Mouse (Mus musculus) midbrain, embryonic 12.5 days (tissue): ENCODE results near the gene Lingo1. TPM values are rescaled to one million over a fixed set of nuclear protein-coding genes. Genes with fewer than 3 reads are reported as not detected.

Source experiments
- ATAC-seq: fragments of 200-750 bp; cut with Nextera tagmentation; 2 replicates; pipeline ENCODE4 v1.8.0; 2017; ENCODE audit warnings: low read depth, moderate TSS enrichment, moderate library complexity; ENCODE audit not compliant: low FRiP score
- H3K27ac ChIP-seq: fragments of 300-500 bp; sonication (generic); replicated peaks from 2 replicates; pipeline ENCODE4 v1.5.1; 2016; ENCODE audit warnings: mild to moderate bottlenecking
- H3K27me3 ChIP-seq: fragments of 300-500 bp; sonication (generic); 2 replicates; pipeline ENCODE4 v1.6.1; 2016; ENCODE audit warnings: mild to moderate bottlenecking
- H3K36me3 ChIP-seq: fragments of 300-500 bp; sonication (generic); 2 replicates; pipeline ENCODE4 v1.6.1; 2016
- H3K4me1 ChIP-seq: fragments of 300-500 bp; sonication (generic); 2 replicates; pipeline ENCODE4 v1.6.1; 2016
- H3K4me2 ChIP-seq: fragments of 300-500 bp; sonication (generic); replicated peaks from 2 replicates; pipeline ENCODE4 v1.6.1; 2016; ENCODE audit warnings: mild to moderate bottlenecking, moderate library complexity
- H3K4me3 ChIP-seq: fragments of 300-500 bp; sonication (generic); 2 replicates; pipeline ENCODE4 v1.5.1; 2016; ENCODE audit warnings: mild to moderate bottlenecking
- H3K9ac ChIP-seq: fragments of 300-500 bp; sonication (generic); replicated peaks from 2 replicates; pipeline ENCODE4 v1.6.1; 2016; ENCODE audit warnings: mild to moderate bottlenecking, moderate library complexity
- H3K9me3 ChIP-seq: fragments of 300-500 bp; sonication (generic); 2 replicates; pipeline ENCODE4 v1.6.1; 2016; ENCODE audit warnings: mild to moderate bottlenecking
- WGBS: fragments of 180-500 bp; shearing (Covaris S2); methylation state at CpG from one replicate; pipeline ENCODE4 v1.1.7; 2016; 5-methylcytosine and 5-hydroxymethylcytosine counted together
- polyA plus RNA-seq: library from polyadenylated mRNA; unstranded; fragments of >200 nt; fragmentation: Nextera tagmentation; extraction: Ambion mirVana; gene quantifications from 2 replicates; pipeline ENCODE4 v1.2.1, GENCODE M21; 2016

Gene Lingo1
- polyA plus RNA-seq, 1 experiment from 2014 or later, result 19.6 TPM

DNA sequence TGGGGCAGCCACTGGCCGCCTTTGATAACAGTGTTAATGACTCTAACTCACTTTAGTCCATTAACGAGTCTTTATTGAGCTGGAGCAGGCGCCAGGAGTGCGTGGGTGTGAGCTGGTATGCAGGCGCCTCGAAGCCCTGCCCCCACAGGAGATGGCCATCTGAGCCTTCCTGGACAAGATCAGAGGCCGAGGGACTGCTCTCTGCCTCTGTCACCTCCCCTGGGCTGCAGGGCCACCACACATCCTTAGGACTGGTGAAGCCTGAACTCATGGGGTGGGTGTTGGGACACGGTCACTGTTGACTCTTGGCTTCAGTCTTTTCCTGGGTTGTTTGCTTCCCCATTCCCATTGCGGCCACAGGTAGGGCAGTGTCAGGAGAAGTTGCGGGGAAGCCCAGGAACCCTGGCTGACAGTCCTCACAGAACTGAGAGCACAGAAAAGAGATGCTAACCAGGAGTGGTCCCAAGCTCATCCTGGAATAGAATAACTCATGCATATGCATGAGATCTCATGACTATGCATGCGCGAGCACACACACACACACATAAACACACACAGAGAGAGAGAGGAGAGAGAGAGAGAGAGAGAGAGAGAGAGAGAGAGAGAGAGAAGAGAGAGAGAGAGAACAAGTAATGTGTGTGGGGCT, 191.3 kb downstream of the Lingo1 start:
- peak overlapping the region; percentile 66 for H3K27ac ChIP-seq
- no peak overlapping the region for H3K4me3 ChIP-seq
- no peaks in the 10 kb centered on the region for H3K9me3 ChIP-seq
- 42% methylated on average over 12 of the region's 12 CpGs for WGBS
- peak; percentile 86 for ATAC-seq
- H3K4me2 ChIP-seq, result peak overlapping the region; percentile 12; the same call in 1 of the 2 replicates
- peaks cover 20% of the 10 kb centered on the region; the same call in 1 of the 2 replicates for H3K27me3 ChIP-seq
- no peaks in the 10 kb centered on the region for H3K36me3 ChIP-seq
- H3K9ac ChIP-seq, result no peak overlapping the region
- peaks cover 47% of the 10 kb centered on the region for H3K4me1 ChIP-seq

DNA sequence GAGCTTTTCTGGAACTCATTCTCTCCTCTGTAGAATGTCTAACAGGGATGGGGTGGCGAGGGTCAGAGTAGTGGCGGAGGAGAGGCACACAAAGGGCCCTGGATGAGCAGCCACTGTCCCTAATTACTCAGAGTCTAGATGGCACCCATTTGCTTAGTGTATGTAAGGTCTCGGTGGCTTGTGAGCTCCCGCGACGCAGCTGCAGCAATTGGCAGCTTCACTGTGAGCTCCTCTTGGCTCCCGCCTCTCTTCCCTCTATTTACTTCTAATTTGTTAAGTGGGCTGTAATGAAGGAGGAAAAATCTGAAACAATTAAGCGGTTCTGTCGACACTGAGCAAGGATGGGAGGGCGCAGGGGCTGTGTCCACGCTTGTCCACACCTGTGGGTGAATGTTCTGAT, 195.6 kb downstream of the Lingo1 start:
- 67% methylated on average over 11 of the region's 11 CpGs for WGBS
- no peaks in the 10 kb centered on the region for H3K9me3 ChIP-seq
- no peak overlapping the region for H3K4me3 ChIP-seq
- ATAC-seq, result no peak
- H3K36me3 ChIP-seq, result no peaks in the 10 kb centered on the region
- H3K27ac ChIP-seq, result no peak overlapping the region
- H3K27me3 ChIP-seq, result no peaks in the 10 kb centered on the region
- H3K4me1 ChIP-seq, result peaks cover 20% of the 10 kb centered on the region
- no peak overlapping the region for H3K9ac ChIP-seq
- no peak overlapping the region for H3K4me2 ChIP-seq

DNA sequence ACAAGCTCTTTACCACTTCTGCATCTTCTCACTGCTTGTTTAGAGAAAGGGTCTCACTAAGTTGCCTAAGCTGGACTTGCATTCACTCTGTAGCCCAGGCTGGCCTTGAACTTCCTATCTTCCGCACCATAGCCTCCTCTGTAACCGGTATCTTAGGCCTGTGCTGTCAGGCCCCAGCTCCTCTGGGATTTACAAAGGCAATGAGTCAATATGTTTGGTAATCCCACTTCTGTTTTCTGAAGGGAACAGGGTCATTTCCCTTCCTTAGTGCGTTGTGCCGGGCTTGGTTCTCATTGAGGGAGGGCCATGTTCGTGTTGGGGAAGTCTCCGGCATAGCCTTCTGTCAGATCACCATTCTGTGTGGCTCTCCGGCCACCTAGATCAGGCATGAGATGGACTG, 203.6 kb downstream of the Lingo1 start:
- H3K27ac ChIP-seq, result no peak overlapping the region
- peaks cover 5% of the 10 kb centered on the region; the same call in 1 of the 2 replicates for H3K27me3 ChIP-seq
- no peak overlapping the region for H3K4me3 ChIP-seq
- H3K4me2 ChIP-seq, result no peak overlapping the region
- H3K36me3 ChIP-seq, result no peaks in the 10 kb centered on the region
- no peak for ATAC-seq
- H3K9ac ChIP-seq, result no peak overlapping the region
- no peaks in the 10 kb centered on the region for H3K9me3 ChIP-seq
- 85% methylated on average over 7 of the region's 7 CpGs for WGBS
- peaks cover 9% of the 10 kb centered on the region for H3K4me1 ChIP-seq

DNA sequence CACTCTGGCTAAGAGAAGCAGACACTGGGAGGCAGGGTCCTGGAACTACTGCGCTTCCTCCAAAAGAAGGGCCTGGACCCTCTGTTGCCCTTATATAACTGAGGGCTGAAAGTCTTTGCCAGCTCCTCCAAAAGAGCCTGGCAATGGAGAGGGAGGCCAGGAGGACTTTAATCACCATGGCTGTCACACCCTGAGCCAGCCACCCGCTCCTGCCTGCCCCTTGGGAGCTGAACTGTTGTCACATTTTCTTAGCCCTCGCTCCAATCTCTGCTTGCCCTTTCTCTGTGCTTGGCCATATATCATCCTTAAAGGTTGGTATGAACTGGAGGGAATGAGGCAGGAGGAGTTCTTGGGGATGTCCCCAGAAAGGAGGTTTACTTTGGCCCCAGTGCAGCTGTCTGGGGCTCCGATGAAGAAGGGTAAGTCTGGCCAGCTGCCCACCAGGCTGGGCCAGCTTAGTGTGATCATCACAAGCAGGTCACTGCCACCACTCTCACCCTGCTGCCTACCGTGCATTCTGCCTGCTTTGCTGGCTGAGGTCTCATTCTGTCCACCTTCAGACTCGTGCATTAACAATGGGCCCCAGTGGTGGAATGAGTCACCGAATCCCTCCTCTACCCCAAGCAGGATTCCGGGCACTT, 204.9 kb downstream of the Lingo1 start:
- Histone ChIP-seq H3K4me2 (no peak overlapping the region), H3K9ac (no peak overlapping the region), H3K4me1 (peaks cover 9% of the 10 kb centered on the region), H3K4me3 (no peak overlapping the region), H3K36me3 (no peaks in the 10 kb centered on the region), H3K27me3 (peaks cover 8% of the 10 kb centered on the region), H3K9me3 (no peaks in the 10 kb centered on the region), H3K27ac (no peak overlapping the region)
- 84% methylated on average over 8 of the region's 8 CpGs for WGBS
- ATAC-seq, result no peak

DNA sequence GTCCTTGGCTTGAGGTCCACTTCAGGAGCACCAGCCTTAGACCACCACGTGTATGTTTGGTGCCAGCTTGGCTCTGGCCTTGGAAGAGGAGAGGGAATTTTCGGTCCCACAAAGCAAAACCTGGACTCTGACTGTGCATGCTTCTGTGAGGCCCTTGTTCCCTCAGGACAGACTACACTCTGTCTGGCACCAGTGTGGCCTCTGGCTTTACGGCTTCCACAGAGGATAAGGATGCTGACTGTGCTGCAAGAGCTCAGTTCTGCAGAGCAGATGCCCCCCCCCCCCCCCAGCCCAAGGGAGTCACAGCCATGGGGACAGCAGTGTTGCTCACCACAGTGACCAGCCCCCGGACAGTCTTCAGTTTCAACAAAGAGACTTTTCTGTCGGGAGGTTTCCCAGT, 206.5 kb downstream of the Lingo1 start:
- no peak for ATAC-seq
- Histone ChIP-seq H3K4me3 (no peak overlapping the region), H3K4me2 (no peak overlapping the region), H3K9me3 (no peaks in the 10 kb centered on the region), H3K9ac (no peak overlapping the region; the same call in 1 of the 2 replicates), H3K27me3 (peaks cover 8% of the 10 kb centered on the region), H3K36me3 (no peaks in the 10 kb centered on the region), H3K27ac (no peak overlapping the region), H3K4me1 (peaks cover 16% of the 10 kb centered on the region)
- WGBS, result 47% methylated on average over 5 of the region's 5 CpGs

DNA sequence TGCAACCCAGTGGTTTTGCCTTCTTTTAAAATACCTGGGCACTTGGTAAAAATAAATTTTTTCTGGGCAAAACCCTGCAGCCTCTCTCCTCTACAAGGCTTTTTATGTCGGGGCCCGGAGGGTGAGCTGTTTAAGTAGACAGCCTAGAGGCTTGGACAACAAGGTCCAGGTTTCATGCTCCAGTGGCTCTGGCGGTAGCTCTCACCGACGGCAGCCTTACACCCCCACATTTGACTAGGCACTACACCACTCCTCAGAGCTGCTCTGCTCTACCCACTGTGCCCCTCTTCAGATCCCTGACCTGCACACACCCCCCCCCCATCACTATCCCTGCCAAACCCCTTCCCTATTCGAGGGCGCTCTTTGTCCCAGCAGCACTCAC, 212.2 kb downstream of the Lingo1 start:
- ATAC-seq, result no peak
- no peak overlapping the region for H3K27ac ChIP-seq
- 47% methylated on average over 7 of the region's 7 CpGs for WGBS
- peaks cover 12% of the 10 kb centered on the region for H3K27me3 ChIP-seq
- H3K4me3 ChIP-seq, result no peak overlapping the region
- H3K36me3 ChIP-seq, result no peaks in the 10 kb centered on the region
- no peaks in the 10 kb centered on the region for H3K9me3 ChIP-seq
- H3K4me1 ChIP-seq, result peaks cover 31% of the 10 kb centered on the region
- H3K4me2 ChIP-seq, result no peak overlapping the region
- no peak overlapping the region for H3K9ac ChIP-seq

DNA sequence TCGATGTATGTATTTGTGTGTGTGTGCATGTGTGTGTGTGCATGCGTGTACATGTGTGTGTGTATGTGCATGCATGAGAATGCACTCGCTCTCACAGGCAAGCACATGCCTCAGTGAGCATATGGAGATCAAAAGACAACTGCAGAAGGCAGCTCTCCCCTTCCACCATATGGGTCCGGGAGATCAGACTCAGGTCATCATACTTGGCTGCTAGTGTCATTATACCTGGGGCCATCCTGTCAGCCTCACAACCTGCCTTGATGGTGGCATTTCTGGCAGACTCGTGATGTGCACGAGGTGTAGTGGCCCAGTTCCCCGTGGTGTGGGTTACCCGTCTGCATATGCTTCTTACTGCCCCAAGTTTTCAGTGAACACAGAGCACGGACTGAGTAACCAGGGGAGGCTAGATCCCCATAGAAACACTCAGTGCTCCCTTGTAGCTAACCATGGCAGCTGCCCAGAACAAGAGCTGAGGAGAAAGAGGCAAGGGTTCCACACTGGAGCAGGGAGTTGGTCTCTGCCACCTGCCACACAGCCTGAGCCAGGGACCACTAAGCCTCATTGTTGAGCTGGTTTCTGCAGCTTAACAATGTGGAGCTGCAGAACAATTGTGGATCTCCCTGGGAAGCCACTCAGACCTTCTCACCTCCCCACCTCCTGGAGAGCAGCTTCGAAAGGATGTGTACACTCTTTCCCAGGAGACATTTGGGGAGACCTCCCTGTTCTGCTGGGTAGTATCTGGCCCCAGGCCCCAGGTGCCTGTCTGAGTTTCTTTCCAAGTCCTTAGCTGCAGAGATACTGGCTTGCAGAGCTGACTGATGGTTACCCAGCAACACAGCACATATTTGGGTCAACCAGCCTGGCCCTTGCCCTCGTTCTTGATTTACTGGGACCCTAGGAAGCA, 212.9 kb downstream of the Lingo1 start:
- H3K36me3 ChIP-seq, result no peaks in the 10 kb centered on the region
- 55% methylated on average over 11 of the region's 11 CpGs for WGBS
- no peak overlapping the region for H3K9ac ChIP-seq
- no peak for ATAC-seq
- H3K4me2 ChIP-seq, result no peak overlapping the region
- H3K27ac ChIP-seq, result no peak overlapping the region
- H3K27me3 ChIP-seq, result peaks cover 12% of the 10 kb centered on the region; the same call in 1 of the 2 replicates
- H3K4me1 ChIP-seq, result peaks cover 31% of the 10 kb centered on the region
- no peaks in the 10 kb centered on the region for H3K9me3 ChIP-seq
- no peak overlapping the region for H3K4me3 ChIP-seq

DNA sequence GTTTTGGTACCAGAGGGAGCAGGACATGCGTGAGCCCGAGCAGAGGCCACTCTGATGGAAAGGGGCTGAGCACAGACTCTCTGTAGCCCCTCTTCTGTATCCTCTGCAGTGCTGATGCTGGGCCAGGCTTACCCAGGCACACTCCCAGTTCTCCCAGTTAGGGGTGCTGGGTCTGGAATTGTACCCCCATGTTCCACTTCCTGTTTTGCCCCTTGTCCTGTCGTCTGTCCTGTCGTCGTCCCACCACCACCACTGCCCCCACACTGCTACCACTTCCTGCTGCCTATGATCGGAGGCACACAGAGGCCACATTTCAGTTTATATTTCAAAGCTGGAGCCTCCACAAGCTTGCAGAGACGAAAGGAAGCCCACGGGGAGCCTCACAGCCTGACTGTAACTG, 213.6 kb downstream of the Lingo1 start:
- Histone ChIP-seq H3K9me3 (no peaks in the 10 kb centered on the region), H3K4me3 (no peak overlapping the region), H3K9ac (no peak overlapping the region), H3K4me2 (no peak overlapping the region), H3K4me1 (peaks cover 31% of the 10 kb centered on the region), H3K27ac (no peak overlapping the region), H3K36me3 (no peaks in the 10 kb centered on the region), H3K27me3 (peaks cover 12% of the 10 kb centered on the region; the same call in 1 of the 2 replicates)
- WGBS, result 70% methylated on average over 8 of the region's 8 CpGs
- ATAC-seq, result no peak

DNA sequence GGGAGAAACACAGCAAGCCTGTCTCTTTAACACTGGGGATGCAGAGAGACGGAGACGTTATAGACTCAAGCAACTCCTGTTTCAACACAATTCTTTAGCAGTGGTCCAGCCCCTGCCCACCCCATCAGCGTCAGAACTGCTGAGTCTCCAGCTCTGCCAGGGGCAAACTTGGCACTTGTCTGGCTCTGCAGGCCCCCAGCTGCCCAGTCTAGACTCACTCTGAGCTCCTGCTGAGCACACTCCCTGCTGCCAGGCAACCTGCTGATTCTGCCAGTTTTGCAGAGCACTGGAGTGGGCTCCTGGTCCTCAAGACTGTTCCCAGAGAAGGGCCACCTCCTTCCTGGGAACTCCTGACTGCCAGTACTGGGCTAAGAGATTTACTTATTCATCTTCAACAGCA, 214.6 kb downstream of the Lingo1 start:
- Histone ChIP-seq H3K36me3 (no peaks in the 10 kb centered on the region), H3K9ac (no peak overlapping the region), H3K27me3 (0 out of 2 replicates have a peak, but pooled peaks cover 9% of the 10 kb centered on the region), H3K27ac (no peak overlapping the region), H3K4me2 (no peak overlapping the region), H3K9me3 (no peaks in the 10 kb centered on the region), H3K4me1 (peaks cover 35% of the 10 kb centered on the region), H3K4me3 (no peak overlapping the region)
- ATAC-seq, result no peak
- WGBS, result 47% methylated on average over 3 of the region's 3 CpGs

DNA sequence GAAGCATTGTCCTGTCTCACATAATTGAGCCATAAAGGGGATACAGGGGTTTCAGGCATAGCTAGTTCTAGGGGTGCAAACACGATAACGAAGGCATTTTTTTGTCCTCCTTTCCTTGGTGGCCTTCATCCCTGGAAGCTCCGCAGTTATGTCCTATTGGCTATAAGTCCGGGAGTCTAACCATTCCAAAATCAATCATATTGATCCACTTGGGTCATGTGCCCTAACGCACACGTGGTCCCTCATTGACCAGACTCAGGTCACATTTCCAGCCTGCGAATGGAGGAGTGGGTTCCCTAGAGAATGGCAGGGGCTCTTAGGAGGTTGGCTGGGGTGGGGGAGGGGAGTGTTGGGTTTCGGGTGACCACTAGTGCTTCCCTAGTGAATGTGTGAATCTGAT, 215.3 kb downstream of the Lingo1 start:
- Histone ChIP-seq H3K9ac (no peak overlapping the region), H3K4me1 (peaks cover 35% of the 10 kb centered on the region), H3K4me2 (no peak overlapping the region), H3K4me3 (no peak overlapping the region), H3K27ac (no peak overlapping the region), H3K9me3 (no peaks in the 10 kb centered on the region), H3K27me3 (0 out of 2 replicates have a peak, but pooled peaks cover 9% of the 10 kb centered on the region), H3K36me3 (no peaks in the 10 kb centered on the region)
- WGBS, result 73% methylated on average over 8 of the region's 8 CpGs
- ATAC-seq, result no peak

DNA sequence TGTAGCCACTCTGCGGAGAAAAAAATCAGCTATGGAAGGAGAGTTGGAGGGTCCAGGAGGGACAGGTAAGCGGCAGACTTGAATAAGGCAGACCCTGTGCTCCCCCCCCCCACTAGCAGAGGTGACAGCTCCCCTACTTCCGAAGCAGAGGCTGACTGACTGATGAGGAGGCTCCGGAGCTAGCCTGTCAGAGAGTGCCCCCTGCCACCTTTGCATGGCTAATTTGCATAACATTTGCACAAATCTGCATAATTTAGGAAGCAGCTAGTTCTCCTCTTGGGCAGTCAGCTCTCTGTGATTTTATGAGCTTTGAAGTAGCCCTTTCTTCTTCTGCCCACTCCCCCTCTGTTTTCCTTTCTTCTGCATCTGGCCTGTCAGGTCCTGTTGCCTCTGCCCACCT, 216.2 kb downstream of the Lingo1 start:
- peak overlapping the region; percentile 55 for H3K27ac ChIP-seq
- ATAC-seq, result 0 out of 2 replicates have a peak, but pooled peaks have one; percentile 55
- H3K4me2 ChIP-seq, result no peak overlapping the region
- H3K4me3 ChIP-seq, result no peak overlapping the region
- H3K4me1 ChIP-seq, result peaks cover 27% of the 10 kb centered on the region
- H3K27me3 ChIP-seq, result 0 out of 2 replicates have a peak, but pooled peaks cover 9% of the 10 kb centered on the region
- H3K9ac ChIP-seq, result no peak overlapping the region
- WGBS, result 30% methylated on average over 4 of the region's 4 CpGs
- no peaks in the 10 kb centered on the region for H3K36me3 ChIP-seq
- H3K9me3 ChIP-seq, result no peaks in the 10 kb centered on the region

DNA sequence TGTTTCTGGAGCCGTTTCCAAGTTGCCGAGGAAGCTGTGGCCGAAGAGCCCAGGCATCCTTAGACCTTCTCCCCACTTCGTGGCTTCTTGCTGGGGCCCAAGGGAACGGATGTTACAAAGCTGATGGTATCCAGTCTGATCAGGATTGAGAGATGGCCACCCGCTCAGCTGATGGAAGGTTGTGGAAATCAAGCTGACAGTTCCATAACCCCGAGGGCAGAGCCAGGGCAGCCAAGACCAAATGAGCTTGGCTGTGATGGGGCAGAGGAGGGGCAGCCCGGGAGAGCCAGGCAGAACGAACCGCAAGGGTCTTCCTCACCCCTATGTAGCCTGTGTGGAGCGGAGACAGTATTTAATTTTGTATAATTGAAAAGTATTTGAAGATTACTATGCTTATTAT, 218.9 kb downstream of the Lingo1 start:
- Histone ChIP-seq H3K36me3 (no peaks in the 10 kb centered on the region), H3K4me2 (no peak overlapping the region), H3K4me1 (peaks cover 21% of the 10 kb centered on the region), H3K9me3 (no peaks in the 10 kb centered on the region), H3K27ac (no peak overlapping the region), H3K4me3 (no peak overlapping the region), H3K9ac (0 out of 2 replicates have a peak overlapping the region, but pooled peaks have one; percentile 5), H3K27me3 (peaks cover 13% of the 10 kb centered on the region; the same call in 1 of the 2 replicates)
- no peak for ATAC-seq
- WGBS, result 54% methylated on average over 11 of the region's 11 CpGs
